Mouse (Mus musculus) embryonic facial prominence, embryonic 11.5 days (tissue): ENCODE results near the gene Rpl6. TPM values are rescaled to one million over a fixed set of nuclear protein-coding genes. Genes with fewer than 3 reads are reported as not detected.
A peak's percentile ranks its signal among the peaks of the same experiment; 100 is the strongest.
"Not testable (repeated sequence)": the region's sequence is repeated elsewhere in the genome, so short reads cannot be mapped to it uniquely, and the experiment has no call there.

Experiments
- ATAC-seq: fragments of 200-750 bp; cut with Nextera tagmentation; replicated peaks from 2 replicates; pipeline ENCODE4 v1.8.0; 2017; ENCODE audit warnings: low read depth; ENCODE audit not compliant: insufficient number of reproducible peaks, low FRiP score, low TSS enrichment
- DNase-seq: peaks from one replicate; pipeline ENCODE4 v3.0.0-alpha.2; 2015; ENCODE audit warnings: low spot score
- H3K27ac ChIP-seq: fragments of 300-500 bp; sonication (generic); replicated peaks from 2 replicates; pipeline ENCODE4 v1.5.1; 2014; ENCODE audit warnings: mild to moderate bottlenecking, low read depth, low read length, control low read depth
- H3K27me3 ChIP-seq: fragments of 300-500 bp; sonication (generic); 2 replicates; pipeline ENCODE4 v1.6.1; 2014; ENCODE audit warnings: mild to moderate bottlenecking, low read length, moderate library complexity, mixed read lengths; ENCODE audit not compliant: control insufficient read depth, insufficient read depth
- H3K36me3 ChIP-seq: fragments of 300-500 bp; sonication (generic); replicated peaks from 2 replicates; pipeline ENCODE4 v1.6.1; 2014; ENCODE audit warnings: low read depth, mild to moderate bottlenecking, low read length, moderate library complexity, mixed read lengths; ENCODE audit not compliant: control insufficient read depth, insufficient read depth
- H3K4me1 ChIP-seq: fragments of 300-500 bp; sonication (generic); 2 replicates; pipeline ENCODE4 v1.6.1; 2014; ENCODE audit warnings: low read length, mixed read lengths; ENCODE audit not compliant: control insufficient read depth, insufficient read depth
- H3K4me2 ChIP-seq: fragments of 300-500 bp; sonication (generic); 2 replicates; pipeline ENCODE4 v1.6.1; 2014; ENCODE audit warnings: low read depth, mild to moderate bottlenecking, control low read depth, low read length, moderate library complexity
- H3K4me3 ChIP-seq: fragments of 300-500 bp; sonication (generic); 2 replicates; pipeline ENCODE4 v1.5.1; 2014; ENCODE audit warnings: low read depth, low read length, control low read depth
- H3K9ac ChIP-seq: fragments of 300-500 bp; sonication (generic); replicated peaks from 2 replicates; pipeline ENCODE4 v1.6.1; 2014; ENCODE audit warnings: mild to moderate bottlenecking, control low read depth, low read length
- H3K9me3 ChIP-seq: fragments of 300-500 bp; sonication (generic); replicated peaks from 2 replicates; pipeline ENCODE4 v1.6.1; 2016; ENCODE audit warnings: mild to moderate bottlenecking, low read length, inconsistent platforms, mixed read lengths; ENCODE audit not compliant: control insufficient read depth
- WGBS: fragments of 180-500 bp; shearing (Covaris S2); extraction: QIAGEN DNeasy Blood & Tissue Kit; methylation state at CpG from one replicate; pipeline ENCODE4 v1.1.7; 2014; 5-methylcytosine and 5-hydroxymethylcytosine counted together
- polyA plus RNA-seq: library from polyadenylated mRNA; unstranded; fragments of >200 nt; fragmentation: Nextera tagmentation; extraction: Ambion mirVana; gene quantifications from 2 replicates; pipeline ENCODE4 v1.2.1, GENCODE M21; 2014

Rpl6 gene
- polyA plus RNA-seq, 1 experiment from 2014 or later: 796 TPM

- H3K4me1 ChIP-seq: peaks cover 4% of the 10 kb centered on the region
- no peaks in the 10 kb centered on the region for H3K27me3 ChIP-seq
- H3K9ac ChIP-seq: no peak overlapping the region
- WGBS: 46% methylated on average over 3 of the region's 3 CpGs
- ATAC-seq: no peak
- DNase-seq: peak; percentile 80
- no peak overlapping the region for H3K4me2 ChIP-seq
- no peak overlapping the region for H3K27ac ChIP-seq
- H3K36me3 ChIP-seq: peaks cover 8% of the 10 kb centered on the region; the same call in 1 of the 2 replicates
- H3K9me3 ChIP-seq: no peaks in the 10 kb centered on the region
- H3K4me3 ChIP-seq: no peak overlapping the region
Measured at GRCm38 (mm10) chr5:121201739-121202138, 2.5 kb upstream of the Rpl6 start.

- Histone ChIP-seq H3K9ac (no peak overlapping the region), H3K27ac (no peak overlapping the region), H3K4me3 (no peak overlapping the region), H3K4me2 (no peak overlapping the region), H3K36me3 (peaks cover 13% of the 10 kb centered on the region; the same call in 1 of the 2 replicates), H3K9me3 (no peaks in the 10 kb centered on the region), H3K27me3 (no peaks in the 10 kb centered on the region), H3K4me1 (peaks cover 4% of the 10 kb centered on the region)
- DNase-seq (no peak), ATAC-seq (no peak)
- 89% methylated on average over 1 of the region's 1 CpGs for WGBS
Measured at GRCm38 (mm10) chr5:121202467-121202866, 1.8 kb upstream of the Rpl6 start.

- H3K36me3 ChIP-seq: peaks cover 27% of the 10 kb centered on the region
- peak overlapping the region; percentile 96 for H3K4me3 ChIP-seq
- not testable (repeated sequence) for H3K4me1 ChIP-seq, DNase-seq, H3K27me3 ChIP-seq, H3K9me3 ChIP-seq, H3K27ac ChIP-seq, ATAC-seq
- WGBS: 76% methylated on average over 7 of the region's 10 CpGs
- H3K9ac ChIP-seq: peak overlapping the region; percentile 8
- peak overlapping the region; percentile 69; the same call in 1 of the 2 replicates for H3K4me2 ChIP-seq
Measured at GRCm38 (mm10) chr5:121205537-121206130, 1.4 kb downstream of the Rpl6 start.

DNA sequence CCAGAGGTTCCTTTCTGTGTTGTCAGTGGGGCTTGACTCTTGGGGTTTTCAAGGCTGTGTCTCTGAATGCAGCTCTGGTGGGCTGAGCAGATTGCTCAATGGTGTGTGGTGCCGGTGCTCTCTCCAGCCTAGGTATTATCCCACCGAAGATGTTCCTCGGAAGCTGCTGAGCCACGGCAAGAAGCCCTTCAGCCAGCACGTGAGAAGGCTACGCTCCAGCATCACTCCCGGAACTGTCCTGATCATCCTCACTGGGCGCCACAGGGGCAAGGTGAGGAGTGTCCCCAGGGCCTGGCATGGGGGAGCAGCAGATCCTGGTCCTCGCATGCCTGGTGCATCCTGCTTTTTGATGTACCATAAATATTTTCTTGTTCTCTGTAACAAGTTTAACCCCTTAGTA, 2.3 kb downstream of the Rpl6 start:
- Histone ChIP-seq H3K27me3 (no peaks in the 10 kb centered on the region), H3K4me3 (no peak overlapping the region), H3K36me3 (peaks cover 33% of the 10 kb centered on the region), H3K9me3 (no peaks in the 10 kb centered on the region), H3K9ac (no peak overlapping the region; the same call in 1 of the 2 replicates), H3K4me2 (no peak overlapping the region; the same call in 1 of the 2 replicates), H3K27ac (no peak overlapping the region), H3K4me1 (peaks cover 4% of the 10 kb centered on the region)
- no peak for ATAC-seq
- 85% methylated on average over 9 of the region's 9 CpGs for WGBS
- no peak for DNase-seq

- Histone ChIP-seq H3K27ac (no peak overlapping the region), H3K4me3 (no peak overlapping the region), H3K4me2 (no peak overlapping the region), H3K36me3 (peaks cover 35% of the 10 kb centered on the region), H3K4me1 (peaks cover 4% of the 10 kb centered on the region), H3K27me3 (no peaks in the 10 kb centered on the region), H3K9me3 (no peaks in the 10 kb centered on the region), H3K9ac (no peak overlapping the region)
- DNase-seq: no peak
- no peak for ATAC-seq
- WGBS: 82% methylated on average over 3 of the region's 3 CpGs
Measured at GRCm38 (mm10) chr5:121206984-121207383, 2.7 kb downstream of the Rpl6 start.

DNA sequence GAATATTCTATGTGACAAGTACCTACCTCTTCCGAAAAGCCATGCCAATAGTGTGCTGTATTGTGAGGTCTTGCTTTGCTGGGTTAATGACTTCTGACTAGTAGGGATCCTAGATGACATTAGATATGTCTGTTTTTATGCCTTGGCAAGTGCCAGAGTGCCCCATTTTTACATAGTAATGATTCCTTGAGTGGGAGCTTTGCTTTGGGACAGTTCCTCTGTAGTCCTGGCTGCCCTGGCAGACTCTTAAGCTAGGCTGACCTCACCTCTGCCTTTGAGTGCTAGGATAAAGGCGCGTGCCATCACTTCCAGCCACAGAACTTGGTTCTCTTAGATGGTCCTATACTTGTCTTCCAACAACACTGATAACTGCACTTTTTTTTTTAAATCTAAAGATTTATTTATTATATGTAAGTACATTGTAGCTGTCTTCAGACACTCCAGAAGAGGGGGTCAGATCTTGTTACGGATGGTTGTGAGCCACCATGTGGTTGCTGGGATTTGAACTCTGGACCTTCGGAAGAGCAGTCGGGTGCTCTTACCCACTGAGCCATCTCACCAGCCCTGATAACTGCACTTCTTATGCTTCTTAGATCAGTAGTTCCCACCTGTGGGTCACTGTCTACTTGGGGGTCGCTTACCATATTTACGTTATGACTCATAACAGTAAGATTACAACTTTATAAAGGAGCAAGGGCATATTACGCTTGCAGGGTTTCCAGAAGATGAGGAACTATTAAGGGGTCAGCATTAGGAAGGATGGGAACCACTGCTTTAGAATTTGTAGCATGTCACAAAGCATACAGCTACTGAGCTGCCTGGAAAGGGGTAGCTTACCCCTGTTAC, 5.7 kb downstream of the Rpl6 start:
- DNase-seq (no peak), ATAC-seq (no peak)
- 90% methylated on average over 9 of the region's 9 CpGs for WGBS
- no peaks in the 10 kb centered on the region for H3K27me3 ChIP-seq
- no peak overlapping the region for H3K9ac ChIP-seq
- H3K27ac ChIP-seq: no peak overlapping the region
- H3K9me3 ChIP-seq: no peaks in the 10 kb centered on the region
- H3K4me3 ChIP-seq: no peak overlapping the region
- peaks cover 39% of the 10 kb centered on the region for H3K36me3 ChIP-seq
- H3K4me1 ChIP-seq: peaks cover 4% of the 10 kb centered on the region
- H3K4me2 ChIP-seq: no peak overlapping the region

GRCm38 (mm10) chr5:121210601-121210924, 6.3 kb downstream of the Rpl6 start:
- DNase-seq (no peak), ATAC-seq (no peak)
- Histone ChIP-seq H3K4me1 (peaks cover 4% of the 10 kb centered on the region), H3K4me2 (no peak overlapping the region), H3K4me3 (no peak overlapping the region), H3K36me3 (peaks cover 39% of the 10 kb centered on the region), H3K9ac (no peak overlapping the region), H3K9me3 (no peaks in the 10 kb centered on the region), H3K27ac (no peak overlapping the region), H3K27me3 (no peaks in the 10 kb centered on the region)
- WGBS: 89% methylated on average over 1 of the region's 1 CpGs

GRCm38 (mm10) chr5:121212108-121212507, 7.8 kb downstream of the Rpl6 start:
- Histone ChIP-seq H3K27ac (no peak overlapping the region), H3K4me2 (no peak overlapping the region), H3K27me3 (no peaks in the 10 kb centered on the region), H3K4me3 (no peak overlapping the region), H3K9me3 (no peaks in the 10 kb centered on the region), H3K4me1 (no peaks in the 10 kb centered on the region), H3K9ac (no peak overlapping the region), H3K36me3 (peaks cover 28% of the 10 kb centered on the region)
- DNase-seq: no peak
- 93% methylated on average over 6 of the region's 6 CpGs for WGBS
- ATAC-seq: no peak
